Mouse (Mus musculus): ENCODE measurements around the gene Pde9a.

The Pde9a gene

DNA sequence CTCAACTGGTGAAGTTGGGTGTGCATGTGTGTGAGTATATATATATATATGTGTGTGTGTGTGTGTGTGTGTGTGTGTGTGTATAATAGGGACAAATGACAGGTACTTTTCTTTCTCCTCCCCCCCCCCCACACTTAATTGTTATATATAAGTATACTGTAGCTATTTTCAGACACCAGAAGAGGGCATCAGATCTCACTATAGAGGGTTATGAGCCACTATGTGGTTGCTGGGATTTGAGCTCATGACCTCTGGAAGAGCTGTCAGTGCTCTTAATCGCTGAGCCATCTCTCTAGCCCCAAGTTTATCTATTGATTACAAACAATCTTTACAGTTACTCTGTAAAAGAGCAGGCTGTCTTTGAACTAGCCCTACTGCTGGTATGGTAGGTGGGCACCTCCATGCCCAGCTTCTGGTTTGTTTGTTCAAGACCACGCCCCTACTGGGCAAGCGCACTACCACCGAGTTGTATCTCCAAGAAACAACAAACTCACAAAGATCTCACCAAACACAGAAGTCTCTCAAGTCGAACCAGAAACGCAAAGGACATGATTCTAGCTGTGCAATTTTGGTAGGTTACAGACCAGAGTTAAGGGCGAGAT, 133.4 kb downstream of the Pde9a start:
- DNase-seq: no peak

DNA sequence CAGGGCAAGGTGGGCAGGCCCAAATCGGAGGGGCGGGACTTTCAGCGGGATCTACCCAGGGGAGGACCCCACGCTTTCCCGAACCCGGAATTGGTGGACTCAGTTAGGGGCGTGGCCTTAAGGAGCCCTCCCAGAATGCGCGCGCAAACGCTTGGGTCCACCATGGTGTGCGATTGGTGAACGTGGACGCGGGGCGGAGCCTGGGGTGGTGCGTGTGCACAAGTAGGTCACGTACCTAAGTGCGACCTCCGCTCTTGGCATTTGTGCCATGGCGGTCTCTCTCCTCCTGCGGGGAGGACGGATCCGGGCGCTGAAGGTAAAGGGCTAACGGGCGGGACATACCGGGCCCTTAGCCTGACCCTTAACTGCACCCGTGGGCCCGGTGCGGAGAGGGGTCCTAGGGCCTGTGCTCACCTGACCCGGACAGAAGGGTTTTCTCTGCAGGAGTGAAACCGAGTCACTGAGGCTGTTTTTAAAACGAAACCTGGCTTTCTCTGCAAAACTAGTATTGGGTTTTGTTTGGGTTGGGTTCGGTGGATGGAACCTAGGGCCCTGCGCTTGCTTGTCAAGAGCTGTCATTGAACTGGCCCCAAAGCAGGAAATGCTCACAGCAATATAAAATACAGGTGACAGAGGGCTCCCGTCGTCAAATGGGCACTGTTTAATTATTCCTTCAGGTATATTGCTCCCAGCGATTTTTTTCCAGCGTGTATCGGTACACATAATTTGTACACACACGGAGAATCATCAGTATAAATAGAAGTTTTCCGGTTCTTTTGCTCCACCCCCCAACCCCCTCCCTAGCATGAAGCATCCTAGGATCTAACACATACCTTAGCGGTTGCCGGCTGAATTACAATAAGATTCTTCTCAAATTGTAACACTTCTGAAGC, 134.2 kb downstream of the Pde9a start, which contains the start of the genes Wdr4 and Ndufv3:
Wdr4 (minus strand) TSS at position 35 of the 893 bp plus-strand sequence.
Ndufv3 (plus strand) TSS at position 170 of the 893 bp plus-strand sequence.
- DNase-seq: peak; percentile 98 to 99

DNA sequence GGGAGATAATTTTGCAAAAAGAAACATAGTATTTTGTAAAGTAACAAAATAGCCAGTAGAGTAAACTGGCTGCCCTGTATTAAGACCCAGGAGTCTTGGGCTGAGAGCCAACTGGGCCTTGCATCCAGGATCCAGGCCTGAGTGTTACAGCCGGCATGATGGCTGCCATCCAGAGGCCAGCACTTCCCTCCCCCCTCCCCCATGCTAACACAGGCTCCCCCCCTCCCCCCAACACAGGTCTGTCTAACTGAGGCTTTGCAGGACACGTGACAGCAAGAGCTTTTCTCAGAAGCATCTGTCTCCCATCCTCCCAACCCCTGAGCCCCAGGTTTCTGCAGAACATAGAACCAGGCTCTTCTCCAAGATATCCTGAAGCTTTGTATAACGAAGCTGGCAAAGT, 134.9 kb downstream of the Pde9a start:
- no peak for DNase-seq

DNA sequence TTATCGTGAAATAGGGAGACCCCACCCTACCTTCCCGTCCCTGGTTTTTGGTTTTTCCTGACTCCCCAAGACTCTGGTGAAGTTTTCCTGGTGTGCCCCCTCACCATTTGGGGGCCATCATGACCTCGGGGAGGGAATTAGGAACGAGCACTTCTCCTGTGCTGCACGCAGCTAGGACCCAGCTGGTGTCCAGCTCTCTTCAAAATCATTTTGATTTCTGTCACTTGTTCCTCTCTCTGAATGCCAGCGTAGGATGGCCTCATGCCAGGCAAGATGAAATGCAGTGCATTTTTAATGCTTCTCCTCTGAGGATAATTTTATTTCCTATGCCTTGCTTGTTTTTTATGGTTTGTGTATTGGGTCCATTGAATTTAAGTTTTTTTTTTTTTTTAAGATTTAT, 135.9 kb downstream of the Pde9a start:
- no peak for DNase-seq

DNA sequence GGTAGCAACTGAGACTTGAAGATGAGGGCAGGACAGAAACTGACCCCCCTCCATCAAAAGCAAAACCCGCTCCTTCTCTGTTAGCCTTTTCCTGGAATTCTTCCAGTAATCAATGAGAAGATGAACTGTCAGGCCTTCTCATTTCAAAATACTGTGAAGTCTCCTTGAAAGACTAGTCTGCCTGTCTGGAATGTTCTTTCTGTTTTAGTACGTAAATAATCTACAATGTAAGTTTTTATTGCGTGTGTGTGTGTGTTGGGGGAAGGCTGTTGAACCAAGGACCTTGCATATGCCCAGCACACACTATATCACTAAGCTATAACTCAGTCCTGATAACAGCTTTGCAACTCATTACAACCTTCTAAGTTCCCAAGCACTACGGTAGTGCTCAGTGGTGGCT, 139.1 kb downstream of the Pde9a start:
- no peak for DNase-seq

DNA sequence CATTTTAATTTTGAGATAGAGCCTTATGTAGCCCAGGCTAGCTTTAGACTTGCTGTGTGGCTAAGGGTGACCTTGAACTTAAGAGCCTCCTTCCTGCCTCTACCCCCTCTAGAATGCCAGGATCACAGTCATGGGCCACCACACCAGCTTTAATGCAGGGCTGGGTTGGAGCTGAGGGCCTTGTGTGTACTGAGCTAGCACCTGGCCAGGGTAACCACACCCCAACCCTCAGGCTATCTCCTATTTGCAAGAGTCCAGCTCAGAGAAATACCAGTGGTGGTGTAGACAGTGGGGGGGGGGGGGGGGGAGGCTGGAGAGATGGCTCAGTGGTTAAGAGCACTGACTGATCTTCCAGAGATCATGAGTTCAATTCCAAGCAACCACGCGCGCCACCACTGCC, 139.8 kb downstream of the Pde9a start:
- DNase-seq: no peak
